Mouse (Mus musculus) myocyte (in vitro differentiated cells): ENCODE measurements at regions not wholly inside any gene's neighbourhood (a gene's known extent, or its start where the extent isn't known, plus 50 kb on each side); places are given as distances from the start of the nearest gene placed in this dataset.

ENCODE experiments used
- H3K27me3 ChIP-seq: one replicate; pipeline ENCODE4 v1.6.1; 2011; ENCODE audit not compliant: control insufficient read depth, insufficient read depth, insufficient read length
- H3K36me3 ChIP-seq: one replicate; pipeline ENCODE4 v1.6.1; 2011; ENCODE audit not compliant: control insufficient read depth, insufficient read depth
- H3K4me2 ChIP-seq: one replicate; pipeline ENCODE4 v1.6.1; 2011; ENCODE audit warnings: low read depth, control low read depth
- H3K4me3 ChIP-seq: one replicate; pipeline ENCODE4 v1.5.1; 2011; ENCODE audit warnings: mild to moderate bottlenecking, control low read depth, moderate library complexity
- H3K79me2 ChIP-seq: one replicate; pipeline ENCODE4 v1.6.1; 2011; ENCODE audit not compliant: control insufficient read depth, insufficient read depth
- H3ac ChIP-seq: one replicate; pipeline ENCODE4 v1.6.1; 2011; ENCODE audit not compliant: control insufficient read depth, insufficient read length
- CEBPB ChIP-seq: IDR thresholded peaks from 2 replicates; pipeline ENCODE4 v1.6.1; 2011; ENCODE audit warnings: mild to moderate bottlenecking, moderate library complexity; ENCODE audit not compliant: poor library complexity, insufficient read depth, severe bottlenecking
- E2F4 ChIP-seq: IDR thresholded peaks from one replicate; pipeline ENCODE4 v1.6.1; 2011; ENCODE audit warnings: mild to moderate bottlenecking, control low read depth, moderate library complexity; ENCODE audit not compliant: insufficient read depth
- MAX ChIP-seq: IDR thresholded peaks from one replicate; pipeline ENCODE4 v1.6.1; 2011; ENCODE audit warnings: low read depth, mild to moderate bottlenecking, control low read depth
- MYOD1 ChIP-seq, 3 experiments: IDR thresholded peaks; one replicate each; pipeline ENCODE4 v1.6.1; 2011; ENCODE audit warnings: control low read depth in 2 of 3, low read depth in 2 of 3, mild to moderate bottlenecking in 2 of 3, moderate library complexity in 1 of 3; ENCODE audit not compliant: insufficient read length in 2 of 3, control insufficient read depth in 1 of 3
- MYOG ChIP-seq, 3 experiments: IDR thresholded peaks; one replicate each; pipeline ENCODE4 v1.6.1; 2011; ENCODE audit warnings: control low read depth in 2 of 3, low read depth in 2 of 3, mild to moderate bottlenecking in 2 of 3; ENCODE audit not compliant: insufficient read length in 2 of 3, control insufficient read depth in 1 of 3, insufficient read depth in 1 of 3
- POLR2A ChIP-seq: IDR thresholded peaks from one replicate; pipeline ENCODE4 v1.6.1; 2011; ENCODE audit warnings: low read depth, mild to moderate bottlenecking, control low read depth, moderate library complexity; ENCODE audit not compliant: insufficient read length
- POLR2AphosphoS2 ChIP-seq: IDR thresholded peaks from one replicate; pipeline ENCODE4 v1.6.1; 2011; ENCODE audit warnings: low read depth, control low read depth; ENCODE audit not compliant: insufficient read length
- REST ChIP-seq: IDR thresholded peaks from one replicate; pipeline ENCODE4 v1.6.1; 2011; ENCODE audit warnings: mild to moderate bottlenecking, control low read depth, moderate library complexity; ENCODE audit not compliant: insufficient read depth, insufficient read length
- SRF ChIP-seq: IDR thresholded peaks from one replicate; pipeline ENCODE4 v1.6.1; 2011; ENCODE audit warnings: low read depth; ENCODE audit not compliant: control insufficient read depth, insufficient read length
- TCF12 ChIP-seq: IDR thresholded peaks from one replicate; pipeline ENCODE4 v1.6.1; 2011; ENCODE audit warnings: mild to moderate bottlenecking, control low read depth; ENCODE audit not compliant: poor library complexity, insufficient read depth, severe bottlenecking
- TCF3 ChIP-seq: IDR thresholded peaks from one replicate; pipeline ENCODE4 v1.6.1; 2011; ENCODE audit warnings: low read depth, control low read depth; ENCODE audit not compliant: insufficient read length
- USF1 ChIP-seq: IDR thresholded peaks from one replicate; pipeline ENCODE4 v1.6.1; 2011; ENCODE audit warnings: low read depth, mild to moderate bottlenecking, control low read depth, moderate library complexity

DNA sequence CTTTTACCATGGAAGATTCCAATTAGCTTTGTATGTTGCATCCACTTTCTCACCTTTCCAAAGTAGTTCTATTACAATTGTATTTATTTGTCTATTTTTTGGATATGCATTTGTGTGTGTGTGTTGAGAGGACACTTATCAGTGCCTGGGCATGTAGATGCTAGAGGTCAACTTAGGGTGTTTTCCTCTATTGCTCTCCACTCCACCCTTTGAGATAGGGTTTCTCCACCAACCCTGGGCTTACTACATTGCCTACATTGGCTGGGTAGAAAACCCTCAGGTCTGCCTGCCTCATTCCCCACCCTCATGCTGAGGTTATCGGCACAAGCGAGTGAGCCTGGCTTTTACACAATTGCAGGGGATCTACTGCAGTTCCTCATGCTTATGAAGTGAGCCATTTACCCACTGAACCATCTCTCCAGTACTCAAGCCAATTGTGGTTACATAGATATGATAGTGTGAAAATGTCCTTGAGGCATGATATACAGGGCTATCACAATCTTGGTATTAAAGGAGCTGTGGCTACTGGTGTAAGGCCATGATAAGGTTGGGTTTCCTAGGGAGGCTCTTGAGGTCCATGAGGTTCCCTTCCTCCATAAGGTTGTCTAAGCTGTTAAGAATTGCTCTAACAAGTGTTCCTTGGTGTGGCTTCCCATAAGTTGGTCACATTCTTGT, 87.6 kb downstream of the Otud1 start:
- no peak for TF ChIP-seq USF1
- no peak for TF ChIP-seq REST
- no peak for TF ChIP-seq POLR2A
- no peak for TF ChIP-seq MYOG (IDR thresholded peaks at IDR 0.05; ENCODE audit: control insufficient read depth in 1 of 3, insufficient read depth in 1 of 3, insufficient read length in 2 of 3, low read depth in 2 of 3)
- no peak for TF ChIP-seq TCF3
- TF ChIP-seq SRF: no peak
- TF ChIP-seq CEBPB: no peak
- no peak for TF ChIP-seq POLR2AphosphoS2
- TF ChIP-seq MAX: no peak
- no peak for TF ChIP-seq E2F4
- TF ChIP-seq TCF12: no peak
- TF ChIP-seq MYOD1 (IDR thresholded peaks at IDR 0.05; ENCODE audit: control insufficient read depth in 1 of 3, insufficient read length in 2 of 3, low read depth in 2 of 3): no peak
- Histone ChIP-seq H3ac (no peak overlapping the region), H3K27me3 (no peaks in the 10 kb centered on the region), H3K4me2 (no peak overlapping the region), H3K79me2 (no peaks in the 10 kb centered on the region), H3K4me3 (no peak overlapping the region), H3K36me3 (no peaks in the 10 kb centered on the region)

DNA sequence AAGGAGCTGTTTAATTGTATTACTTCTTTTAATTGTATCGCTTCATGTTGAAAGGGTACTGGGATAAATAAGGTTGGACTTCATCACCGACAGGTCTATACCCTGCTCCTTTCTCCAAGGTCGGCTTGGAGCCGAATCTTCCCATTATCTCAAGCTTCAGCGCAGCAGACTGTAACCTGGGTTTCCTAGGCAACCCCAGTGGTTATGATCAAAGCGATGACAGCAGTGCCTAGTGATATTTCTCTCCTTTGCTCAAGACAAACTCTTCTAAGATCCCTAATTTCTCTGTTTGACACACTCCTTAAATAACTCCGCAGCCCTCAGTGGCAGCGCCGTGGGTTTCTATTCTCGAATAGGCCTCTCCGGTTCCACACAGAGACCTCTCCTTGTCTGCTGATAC, 95.2 kb downstream of the Otud1 start:
- Histone ChIP-seq H3K4me2 (no peak overlapping the region), H3K4me3 (no peak overlapping the region)
- TF ChIP-seq CEBPB (no peak), TCF12 (no peak), REST (no peak), POLR2A (no peak)

DNA sequence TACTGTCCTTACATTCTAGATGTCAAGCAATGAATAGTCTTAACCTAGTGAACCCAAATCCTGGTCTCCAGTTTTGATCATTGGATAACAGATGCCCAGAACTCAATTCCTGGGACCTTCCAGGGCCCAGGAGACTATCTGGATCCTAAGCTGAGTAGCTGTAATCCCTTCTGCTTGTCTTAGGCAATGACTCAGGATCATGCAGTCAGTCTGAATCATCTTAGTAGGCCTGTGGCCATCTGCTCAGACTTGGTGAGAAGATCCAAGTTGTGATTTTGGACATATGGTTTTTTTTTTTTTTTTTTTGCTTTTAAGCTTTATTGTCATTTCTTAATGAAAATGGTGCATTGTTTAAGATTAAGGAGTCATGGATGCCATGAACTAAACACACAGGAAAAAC, 95.9 kb downstream of the Otud1 start:
- no peak overlapping the region for H3ac ChIP-seq

More for the DNA sequence above, 95.2 kb downstream of the Otud1 start:
- no peak overlapping the region for H3ac ChIP-seq
- no peaks in the 10 kb centered on the region for H3K27me3 ChIP-seq
- no peaks in the 10 kb centered on the region for H3K36me3 ChIP-seq
- H3K79me2 ChIP-seq: no peaks in the 10 kb centered on the region

DNA sequence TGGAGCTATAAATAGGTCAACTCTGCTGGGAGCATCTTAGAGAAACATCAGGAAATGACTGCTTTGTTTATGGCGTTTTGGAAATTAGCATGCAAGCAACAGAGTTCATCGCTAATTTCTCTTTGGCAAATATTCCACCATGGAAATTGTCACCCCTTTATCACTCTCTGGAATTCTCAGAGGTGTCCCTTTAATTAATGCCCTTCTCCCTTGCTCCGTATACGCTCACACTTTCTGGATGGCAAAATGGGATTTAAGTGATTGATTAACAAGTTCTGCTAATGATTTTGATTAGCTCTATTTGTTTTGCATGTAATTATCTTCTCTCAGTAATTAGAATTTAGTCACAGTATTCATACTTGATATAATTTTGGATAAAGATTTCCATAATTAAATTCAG, 100.4 kb downstream of the Otud1 start:
- no peaks in the 10 kb centered on the region for H3K27me3 ChIP-seq
- no peak overlapping the region for H3K4me3 ChIP-seq
- no peak for TF ChIP-seq SRF
- TF ChIP-seq POLR2A: no peak
- TF ChIP-seq POLR2AphosphoS2: no peak
- no peak for TF ChIP-seq CEBPB
- no peak for TF ChIP-seq MAX
- no peak for TF ChIP-seq MYOG (IDR thresholded peaks at IDR 0.05; ENCODE audit: control insufficient read depth in 1 of 3, insufficient read depth in 1 of 3, insufficient read length in 2 of 3, low read depth in 2 of 3)

More for the DNA sequence above, 95.9 kb downstream of the Otud1 start:
- TF ChIP-seq CEBPB (no peak), MAX (no peak), MYOD1 (IDR thresholded peaks at IDR 0.05; ENCODE audit: control insufficient read depth in 1 of 3, insufficient read length in 2 of 3, low read depth in 2 of 3) (no peak), USF1 (no peak), TCF3 (no peak), TCF12 (no peak), POLR2AphosphoS2 (no peak), MYOG (IDR thresholded peaks at IDR 0.05; ENCODE audit: control insufficient read depth in 1 of 3, insufficient read depth in 1 of 3, insufficient read length in 2 of 3, low read depth in 2 of 3) (no peak), POLR2A (no peak), E2F4 (no peak), SRF (no peak), REST (no peak)
- Histone ChIP-seq H3K4me2 (no peak overlapping the region), H3K4me3 (no peak overlapping the region), H3K79me2 (no peaks in the 10 kb centered on the region), H3K27me3 (no peaks in the 10 kb centered on the region), H3K36me3 (no peaks in the 10 kb centered on the region)

DNA sequence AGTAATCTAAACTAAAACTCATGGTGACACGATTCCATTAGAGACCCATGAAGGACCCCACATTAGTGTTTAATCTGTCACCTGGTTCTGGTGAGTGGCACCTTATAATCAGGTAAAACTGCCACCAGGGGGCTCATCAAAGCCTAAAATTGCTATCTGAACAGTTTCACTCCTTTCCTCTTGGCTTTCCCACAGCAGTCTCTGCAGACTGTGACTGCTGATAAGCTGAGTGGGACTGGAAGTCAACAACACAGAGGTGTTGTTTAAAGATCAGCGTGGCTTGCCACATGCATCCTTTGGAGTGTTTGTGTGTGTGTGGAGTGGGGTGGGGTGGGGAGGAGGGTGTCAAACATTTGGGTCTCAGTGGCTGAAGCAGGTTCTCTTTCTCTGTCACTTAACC, 101.6 kb downstream of the Otud1 start:
- TF ChIP-seq SRF (no peak), E2F4 (no peak), MAX (no peak), POLR2AphosphoS2 (no peak), MYOD1 (IDR thresholded peaks at IDR 0.05; ENCODE audit: control insufficient read depth in 1 of 3, insufficient read length in 2 of 3, low read depth in 2 of 3) (no peak), USF1 (no peak), MYOG (IDR thresholded peaks at IDR 0.05; ENCODE audit: control insufficient read depth in 1 of 3, insufficient read depth in 1 of 3, insufficient read length in 2 of 3, low read depth in 2 of 3) (no peak), TCF3 (no peak), TCF12 (no peak), POLR2A (no peak), CEBPB (no peak), REST (no peak)
- H3K4me3 ChIP-seq: no peak overlapping the region
- no peaks in the 10 kb centered on the region for H3K79me2 ChIP-seq
- no peaks in the 10 kb centered on the region for H3K27me3 ChIP-seq
- H3K4me2 ChIP-seq: no peak overlapping the region
- no peaks in the 10 kb centered on the region for H3K36me3 ChIP-seq
- no peak overlapping the region for H3ac ChIP-seq

More for the DNA sequence above, 100.4 kb downstream of the Otud1 start:
- no peak overlapping the region for H3K4me2 ChIP-seq
- no peaks in the 10 kb centered on the region for H3K79me2 ChIP-seq
- no peaks in the 10 kb centered on the region for H3K36me3 ChIP-seq
- H3ac ChIP-seq: no peak overlapping the region
